Mouse (Mus musculus): Measurements from ENCODE around the gene Arhgef28.

- TF ChIP-seq CTCF (IDR thresholded peaks at IDR 0.05; ENCODE audit: low read depth), result peak; percentile 52
- TF ChIP-seq EP300 (IDR thresholded peaks at IDR 0.05; ENCODE audit: low read depth), result no peak
Measured at GRCm38 (mm10) chr13:97939433-97940160, 266.6 kb downstream of the Arhgef28 start.
